In genomic region chr4:22495331-22496145, GRCm38 (mm10) we compare ENCODE assay signal across 11 mouse cellular contexts. TPM values are rescaled to one million over a fixed set of nuclear protein-coding genes. Genes with fewer than 3 reads are reported as not detected.
DNase-seq lines count a peak whose midpoint lies in the region; ATAC-seq lines count a peak whose summit lies in the region.
"Had no signal": no experiment of that assay in that cellular context is flagged by ENCODE, and none has a peak within 500 bp of the region (broad histone marks: within the 10 kb centered on the region; RNA-seq: fewer than 3 reads in every experiment).

No protein-coding gene starts in this region.

- H3K4me1 ChIP-seq in kidney, embryonic 16.5 days (ENCODE audit: insufficient read depth, low read length): peaks cover 10% of the 10 kb centered on the region
- H3K4me1 ChIP-seq in embryonic facial prominence, embryonic 12.5 days: peaks cover 21% of the 10 kb centered on the region
- peaks cover 57% of the 10 kb centered on the region for H3K4me1 ChIP-seq in hindbrain, embryonic 13.5 days (replicated peaks)
- peaks cover 37% of the 10 kb centered on the region for H3K4me1 ChIP-seq in midbrain, embryonic 16.5 days (ENCODE audit: control insufficient read depth, insufficient read depth, low read length)

- no peak overlapping the region for H3K9ac ChIP-seq in kidney, embryonic 16.5 days (replicated peaks; ENCODE audit: low read length)
- H3K9ac ChIP-seq in embryonic facial prominence, embryonic 12.5 days: no peak overlapping the region
- H3K9ac ChIP-seq in hindbrain, embryonic 13.5 days: peak overlapping the region; percentile 74
- H3K9ac ChIP-seq in midbrain, embryonic 16.5 days (ENCODE audit: low read depth, low read length): peak overlapping the region; percentile 71

- no peak for ATAC-seq in kidney, embryonic 16.5 days (ENCODE audit: low FRiP score, low TSS enrichment)
- no peak for ATAC-seq in embryonic facial prominence, embryonic 12.5 days (ENCODE audit: insufficient number of reproducible peaks, insufficient read depth, low FRiP score, low TSS enrichment)
- ATAC-seq in hindbrain, embryonic 13.5 days (ENCODE audit: low FRiP score): no peak
- ATAC-seq in midbrain, embryonic 16.5 days: no peak
- no peak for ATAC-seq in megakaryocyte progenitor cell, adult 5-6 weeks (replicated peaks; ENCODE audit: poor library complexity)

- DNase-seq in kidney, postnatal 10 days: no peak
- DNase-seq in thymus, postnatal 14 days: no peak
- no peak for DNase-seq in urinary bladder, postnatal 25 days (ENCODE audit: low spot score)
- DNase-seq: kidney, postnatal 36 days; spleen, adult 18-20 months had no signal

- peak overlapping the region; percentile 40 for H3K4me2 ChIP-seq in kidney, embryonic 16.5 days (replicated peaks; ENCODE audit: low read depth, low read length)
- H3K4me2 ChIP-seq in embryonic facial prominence, embryonic 12.5 days (replicated peaks): peak overlapping the region; percentile 30
- peak overlapping the region; percentile 77 for H3K4me2 ChIP-seq in hindbrain, embryonic 13.5 days
- peak overlapping the region; percentile 82 for H3K4me2 ChIP-seq in midbrain, embryonic 16.5 days (ENCODE audit: low read length)

- 1% methylated on average over 15 of the region's 15 CpGs for WGBS in kidney, embryonic 16.5 days
- 1% methylated on average over 15 of the region's 15 CpGs for WGBS in embryonic facial prominence, embryonic 12.5 days
- 2% methylated on average over 15 of the region's 15 CpGs for WGBS in hindbrain, embryonic 13.5 days
- 3% methylated on average over 15 of the region's 15 CpGs for WGBS in midbrain, embryonic 16.5 days

- H3K27me3 ChIP-seq in kidney, embryonic 16.5 days (ENCODE audit: insufficient read depth, low read length): peaks cover 92% of the 10 kb centered on the region
- H3K27me3 ChIP-seq in embryonic facial prominence, embryonic 12.5 days: peaks cover 84% of the 10 kb centered on the region
- peaks cover 8% of the 10 kb centered on the region for H3K27me3 ChIP-seq in hindbrain, embryonic 13.5 days
- H3K27me3 ChIP-seq in midbrain, embryonic 16.5 days (ENCODE audit: control insufficient read depth, insufficient read depth, low read depth, low read length): no peaks in the 10 kb centered on the region

- H3K36me3 ChIP-seq in kidney, embryonic 16.5 days (ENCODE audit: insufficient read depth, low read length): no peaks in the 10 kb centered on the region
- no peaks in the 10 kb centered on the region for H3K36me3 ChIP-seq in embryonic facial prominence, embryonic 12.5 days
- H3K36me3 ChIP-seq in hindbrain, embryonic 13.5 days: no peaks in the 10 kb centered on the region
- H3K36me3 ChIP-seq in midbrain, embryonic 16.5 days (ENCODE audit: control insufficient read depth, insufficient read depth, low read length): no peaks in the 10 kb centered on the region

- no peaks in the 10 kb centered on the region for H3K9me3 ChIP-seq in kidney, embryonic 16.5 days (ENCODE audit: low read length)
- no peaks in the 10 kb centered on the region for H3K9me3 ChIP-seq in embryonic facial prominence, embryonic 12.5 days
- no peaks in the 10 kb centered on the region for H3K9me3 ChIP-seq in hindbrain, embryonic 13.5 days
- H3K9me3 ChIP-seq in midbrain, embryonic 16.5 days (replicated peaks; ENCODE audit: control insufficient read depth, low read length, poor library complexity, severe bottlenecking): no peaks in the 10 kb centered on the region

- H3K4me3 ChIP-seq in kidney, embryonic 16.5 days (ENCODE audit: low read length): peak overlapping the region; percentile 32
- peak overlapping the region; percentile 13; the same call in 1 of the 2 replicates for H3K4me3 ChIP-seq in embryonic facial prominence, embryonic 12.5 days
- peak overlapping the region; percentile 52 for H3K4me3 ChIP-seq in hindbrain, embryonic 13.5 days
- peak overlapping the region; percentile 53 for H3K4me3 ChIP-seq in midbrain, embryonic 16.5 days (ENCODE audit: low read depth, low read length)

- H3K27ac ChIP-seq in kidney, embryonic 16.5 days (ENCODE audit: low read length): no peak overlapping the region
- H3K27ac ChIP-seq in embryonic facial prominence, embryonic 12.5 days: no peak overlapping the region
- H3K27ac ChIP-seq in hindbrain, embryonic 13.5 days: peak overlapping the region; percentile 82
- peak overlapping the region; percentile 81 for H3K27ac ChIP-seq in midbrain, embryonic 16.5 days (ENCODE audit: low read length)

RNA-seq across cellular contexts. Expression of gene Pou3f2, which starts 7.4 kb away (rescaled TPM):
- polyA plus RNA-seq in kidney, embryonic 16.5 days (2015; fragmentation: Nextera tagmentation; extraction: Ambion mirVana): 0.02 and 0.06 TPM in 2 replicates
- polyA plus RNA-seq in embryonic facial prominence, embryonic 12.5 days (2016; fragmentation: Nextera tagmentation; extraction: Ambion mirVana): 1.2 and 2.1 TPM in 2 replicates
- 34.5 and 42.6 TPM in 2 replicates for polyA plus RNA-seq in hindbrain, embryonic 13.5 days (2015; fragmentation: Nextera tagmentation; extraction: Ambion mirVana)
- polyA plus RNA-seq in midbrain, embryonic 16.5 days (2015; fragmentation: Nextera tagmentation; extraction: Ambion mirVana): 33.4 and 35.5 TPM in 2 replicates
- total RNA-seq in megakaryocyte progenitor cell, adult 5-6 weeks (2015): not detected in 2 replicates
- not detected in 2 replicates for total RNA-seq in megakaryocyte progenitor cell, adult 5-6 weeks (2017)
- total RNA-seq: megakaryocyte, adult 5-6 weeks had no signal

Comparison
In these comparisons a context has a peak if more than half of its experiments do, and no peak if none do; other contexts are left out.
1. H3K27ac ChIP-seq: peak in hindbrain, embryonic 13.5 days (single experiment) and midbrain, embryonic 16.5 days (single experiment); none in kidney, embryonic 16.5 days (single experiment) and embryonic facial prominence, embryonic 12.5 days (single experiment).
2. H3K4me2 ChIP-seq: peak in every context shown above with its lines; median percentile 82 in midbrain, embryonic 16.5 days; 77 in hindbrain, embryonic 13.5 days; 40 in kidney, embryonic 16.5 days; 30 in embryonic facial prominence, embryonic 12.5 days.
3. H3K9ac ChIP-seq: peak in hindbrain, embryonic 13.5 days (single experiment) and midbrain, embryonic 16.5 days (single experiment); none in kidney, embryonic 16.5 days (single experiment) and embryonic facial prominence, embryonic 12.5 days (single experiment).
4. RNA of gene Pou3f2, which starts 7.4 kb away (polyA plus RNA-seq): 33.4 to 35.5 TPM in midbrain, embryonic 16.5 days and 34.5 to 42.6 TPM in hindbrain, embryonic 13.5 days; 1.2 to 2.1 TPM in embryonic facial prominence, embryonic 12.5 days and 0.02 to 0.06 TPM in kidney, embryonic 16.5 days; every median in the first group is over 10 times any median in the second.
5. Peak in every context shown above with its lines, with median percentiles within 50 percentile points of each other: H3K4me3 ChIP-seq.